Mouse (Mus musculus): ENCODE measurements at regions not wholly inside any gene's neighbourhood (a gene's known extent, or its start where the extent isn't known, plus 50 kb on each side); places are given as distances from the start of the nearest gene placed in this dataset.
"Not testable (repeated sequence)": the region's sequence is repeated elsewhere in the genome, so short reads cannot be mapped to it uniquely, and the experiment has no call there.

DNA sequence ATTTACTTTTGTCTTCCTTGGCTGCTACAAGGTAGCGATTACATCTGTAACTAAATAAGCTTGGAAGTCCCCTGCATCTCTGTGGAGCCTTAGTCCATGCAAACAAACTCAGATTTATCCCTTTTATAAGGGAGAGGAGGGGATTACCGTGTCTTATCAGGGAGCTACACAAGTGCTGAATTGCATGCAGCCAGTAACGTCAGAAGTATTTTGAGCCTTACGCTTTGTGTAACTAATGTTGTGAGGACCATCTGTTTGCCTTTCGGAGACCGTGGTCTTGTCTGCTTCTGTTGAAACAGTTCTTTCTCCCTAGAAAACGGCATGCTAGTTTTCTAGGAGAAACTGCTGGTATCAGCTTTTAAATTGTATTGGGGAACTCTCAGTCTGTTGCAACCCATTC, 58.0 kb upstream of the Dmrta1 start:
- Histone ChIP-seq H3K27ac (ENCODE audit: insufficient read depth, low read depth, low read length) (no peak overlapping the region), H3K4me3 (ENCODE audit: insufficient read depth, low read length) (no peak overlapping the region), H3K4me1 (ENCODE audit: control insufficient read depth, insufficient read depth, low read length) (no peaks in the 10 kb centered on the region)
- no peak for TF ChIP-seq POLR2A (IDR thresholded peaks at IDR 0.05; ENCODE audit: borderline replicate concordance, low read depth, low read length)
- no peak for TF ChIP-seq CTCF (IDR thresholded peaks at IDR 0.05; ENCODE audit: low read depth, low read length)

DNA sequence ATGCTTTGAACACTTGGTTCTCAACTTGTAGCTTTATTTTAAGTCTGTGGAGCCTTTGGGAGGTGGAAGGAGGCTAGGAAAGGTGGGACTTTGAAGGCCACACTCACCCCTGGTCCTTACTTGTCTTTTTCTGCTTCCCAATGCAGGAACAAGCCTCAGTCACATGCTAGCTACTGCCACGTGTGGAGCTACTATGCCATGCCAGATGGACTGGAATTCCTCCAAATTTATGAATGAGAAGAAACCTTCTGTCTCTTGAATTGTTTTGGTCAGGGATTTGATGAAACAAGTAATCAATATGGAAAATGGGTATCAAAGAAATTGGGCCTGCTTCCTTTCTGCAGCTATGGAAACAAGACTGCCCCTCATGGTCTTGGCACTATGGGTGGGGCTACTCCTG, 74.5 kb upstream of the Dmrta1 start:
- Histone ChIP-seq H3K4me1 (ENCODE audit: control insufficient read depth, insufficient read depth, low read length) (no peaks in the 10 kb centered on the region), H3K27ac (ENCODE audit: insufficient read depth, low read depth, low read length) (no peak overlapping the region), H3K4me3 (ENCODE audit: insufficient read depth, low read length) (no peak overlapping the region)
- no peak for TF ChIP-seq CTCF (IDR thresholded peaks at IDR 0.05; ENCODE audit: low read depth, low read length)
- TF ChIP-seq POLR2A (IDR thresholded peaks at IDR 0.05; ENCODE audit: borderline replicate concordance, low read depth, low read length), result no peak

DNA sequence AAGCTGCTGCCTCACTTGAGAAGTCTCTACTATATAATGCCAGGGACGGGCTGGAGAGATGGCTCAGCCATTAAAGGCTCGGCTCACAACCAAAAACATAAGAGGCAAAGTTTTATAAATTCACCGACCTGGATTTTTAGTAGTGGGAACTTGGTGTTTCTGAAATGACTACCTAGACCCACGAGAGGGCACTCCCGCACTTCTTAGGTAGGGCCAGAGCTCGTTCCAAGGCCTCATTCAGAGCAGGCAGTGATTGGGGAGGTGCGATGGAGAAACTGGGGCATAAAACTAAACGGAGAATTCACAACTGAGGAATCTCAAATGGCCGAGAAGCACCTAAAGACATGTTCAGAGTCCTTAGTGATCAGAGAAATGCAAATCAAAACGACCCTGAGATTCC, 103.7 kb upstream of the Dmrta1 start:
- H3K27ac ChIP-seq (ENCODE audit: insufficient read depth, low read depth, low read length), result no peak overlapping the region
- TF ChIP-seq CTCF (IDR thresholded peaks at IDR 0.05; ENCODE audit: low read depth, low read length) (no peak), POLR2A (IDR thresholded peaks at IDR 0.05; ENCODE audit: borderline replicate concordance, low read depth, low read length) (no peak)
- H3K4me3 ChIP-seq (ENCODE audit: insufficient read depth, low read length), result no peak overlapping the region
- no peaks in the 10 kb centered on the region for H3K4me1 ChIP-seq (ENCODE audit: control insufficient read depth, insufficient read depth, low read length)

DNA sequence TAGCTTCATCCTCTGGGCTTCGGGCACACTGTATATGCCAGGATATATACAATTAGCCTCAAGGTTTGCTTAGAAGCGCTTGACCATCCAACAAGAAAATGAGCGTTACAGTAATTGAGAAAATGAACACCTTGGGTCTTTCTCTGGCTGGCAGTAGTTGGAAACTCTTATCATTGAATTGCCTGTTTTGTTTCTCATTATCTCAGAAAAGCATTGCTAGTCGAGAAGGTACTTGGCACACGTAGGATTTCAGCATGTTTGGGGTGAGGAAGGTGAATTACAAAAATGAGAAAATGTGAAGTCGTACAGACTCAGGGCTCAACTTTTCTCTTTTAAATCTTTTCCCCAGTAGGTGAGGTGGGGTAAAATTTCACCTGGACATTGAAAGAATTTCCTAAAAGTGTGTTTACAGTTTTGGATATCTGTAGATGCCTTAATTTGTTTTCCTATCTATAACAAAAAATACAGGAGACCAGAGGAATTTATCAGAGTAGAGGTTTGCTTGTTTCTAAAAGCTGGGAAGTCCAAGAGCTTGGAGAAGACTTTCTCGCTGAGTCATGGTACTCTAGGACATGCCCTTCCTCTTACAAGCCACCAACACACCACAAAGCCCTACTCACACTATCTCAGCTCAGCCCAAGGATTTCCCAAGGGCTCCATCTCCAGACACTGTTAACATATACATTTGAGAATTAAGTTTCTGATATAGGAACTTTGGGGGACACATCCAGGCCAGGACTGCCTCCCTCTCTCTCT, 124.3 kb upstream of the Dmrta1 start:
- no peak overlapping the region for H3K4me3 ChIP-seq (ENCODE audit: insufficient read depth, low read length)
- no peak for TF ChIP-seq CTCF (IDR thresholded peaks at IDR 0.05; ENCODE audit: low read depth, low read length)
- no peak for TF ChIP-seq POLR2A (IDR thresholded peaks at IDR 0.05; ENCODE audit: borderline replicate concordance, low read depth, low read length)

DNA sequence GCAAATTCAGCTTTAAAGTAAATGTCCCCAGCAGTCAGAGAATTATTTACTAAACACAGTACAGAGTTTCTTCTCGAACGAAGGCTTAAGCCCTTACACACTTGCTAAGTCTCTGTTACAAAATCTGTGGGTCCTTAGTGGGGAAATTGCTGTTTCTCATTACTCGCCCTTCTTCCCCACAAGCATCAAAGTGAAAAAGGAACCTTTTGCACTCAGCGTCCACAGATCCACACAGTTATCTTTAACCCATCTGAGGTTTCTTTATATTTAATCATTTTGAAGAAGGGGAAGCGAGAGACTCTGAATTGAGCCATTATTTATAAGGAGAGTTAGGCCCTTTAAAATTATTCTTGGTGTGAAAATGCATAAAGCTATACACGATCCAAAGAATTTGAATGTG, 126.7 kb upstream of the Dmrta1 start:
- TF ChIP-seq POLR2A (IDR thresholded peaks at IDR 0.05; ENCODE audit: borderline replicate concordance, low read depth, low read length) (no peak), CTCF (IDR thresholded peaks at IDR 0.05; ENCODE audit: low read depth, low read length) (no peak)
- Histone ChIP-seq H3K4me1 (ENCODE audit: control insufficient read depth, insufficient read depth, low read length) (0 out of 2 replicates have a peak, but pooled peaks cover 2% of the 10 kb centered on the region), H3K4me3 (ENCODE audit: insufficient read depth, low read length) (no peak overlapping the region), H3K27ac (ENCODE audit: insufficient read depth, low read depth, low read length) (no peak overlapping the region)

More for the DNA sequence above, 124.3 kb upstream of the Dmrta1 start:
- 0 out of 2 replicates have a peak, but pooled peaks cover 2% of the 10 kb centered on the region for H3K4me1 ChIP-seq (ENCODE audit: control insufficient read depth, insufficient read depth, low read length)
- no peak overlapping the region for H3K27ac ChIP-seq (ENCODE audit: insufficient read depth, low read depth, low read length)

DNA sequence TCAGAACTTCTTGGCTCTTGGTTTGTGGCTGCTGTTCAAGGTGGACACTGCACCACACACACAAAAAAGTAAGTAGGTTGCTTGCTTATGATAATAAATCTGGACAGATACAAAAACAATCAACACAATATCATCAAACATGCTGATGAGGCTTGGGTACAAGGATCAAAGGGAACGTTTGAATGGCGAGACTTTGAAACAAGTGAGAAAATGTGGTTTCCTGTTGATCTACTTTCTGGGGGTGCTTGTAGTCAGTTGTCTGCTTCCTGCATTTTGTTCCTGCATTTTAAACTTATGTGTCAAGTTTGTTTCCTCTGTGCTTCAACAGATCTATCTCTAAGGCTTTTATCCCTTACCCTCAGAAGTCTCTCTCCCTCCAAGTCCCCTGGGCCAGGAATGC, 128.7 kb upstream of the Dmrta1 start:
- H3K27ac ChIP-seq (ENCODE audit: insufficient read depth, low read depth, low read length), result no peak overlapping the region

DNA sequence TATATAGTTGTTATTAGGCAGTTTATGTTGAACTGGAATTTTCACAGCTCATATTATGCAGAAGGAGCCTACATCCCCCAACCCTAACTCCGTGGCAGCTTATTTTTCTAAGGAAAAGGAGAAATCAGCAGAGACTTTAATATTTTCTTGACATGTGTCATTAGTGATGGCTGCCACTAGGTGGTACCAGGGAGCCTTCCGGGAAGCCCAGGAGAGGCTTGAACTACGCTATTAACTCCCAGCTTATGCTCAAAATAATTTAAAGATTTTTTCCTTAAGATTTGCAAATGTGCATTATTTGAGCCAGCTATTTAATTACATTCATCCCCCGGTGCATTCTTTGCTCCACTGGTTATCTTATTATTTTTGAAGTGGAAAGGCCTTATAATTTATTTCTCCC, 146.8 kb upstream of the Dmrta1 start:
- peak; percentile 73 for TF ChIP-seq CTCF (IDR thresholded peaks at IDR 0.05; ENCODE audit: low read depth, low read length)
- no peak for TF ChIP-seq POLR2A (IDR thresholded peaks at IDR 0.05; ENCODE audit: borderline replicate concordance, low read depth, low read length)
- Histone ChIP-seq H3K27ac (ENCODE audit: insufficient read depth, low read depth, low read length) (no peak overlapping the region), H3K4me3 (ENCODE audit: insufficient read depth, low read length) (no peak overlapping the region), H3K4me1 (ENCODE audit: control insufficient read depth, insufficient read depth, low read length) (peaks cover 21% of the 10 kb centered on the region)

More for the DNA sequence above, 128.7 kb upstream of the Dmrta1 start:
- Histone ChIP-seq H3K4me3 (ENCODE audit: insufficient read depth, low read length) (no peak overlapping the region), H3K4me1 (ENCODE audit: control insufficient read depth, insufficient read depth, low read length) (0 out of 2 replicates have a peak, but pooled peaks cover 2% of the 10 kb centered on the region)
- TF ChIP-seq POLR2A (IDR thresholded peaks at IDR 0.05; ENCODE audit: borderline replicate concordance, low read depth, low read length) (no peak), CTCF (IDR thresholded peaks at IDR 0.05; ENCODE audit: low read depth, low read length) (no peak)

DNA sequence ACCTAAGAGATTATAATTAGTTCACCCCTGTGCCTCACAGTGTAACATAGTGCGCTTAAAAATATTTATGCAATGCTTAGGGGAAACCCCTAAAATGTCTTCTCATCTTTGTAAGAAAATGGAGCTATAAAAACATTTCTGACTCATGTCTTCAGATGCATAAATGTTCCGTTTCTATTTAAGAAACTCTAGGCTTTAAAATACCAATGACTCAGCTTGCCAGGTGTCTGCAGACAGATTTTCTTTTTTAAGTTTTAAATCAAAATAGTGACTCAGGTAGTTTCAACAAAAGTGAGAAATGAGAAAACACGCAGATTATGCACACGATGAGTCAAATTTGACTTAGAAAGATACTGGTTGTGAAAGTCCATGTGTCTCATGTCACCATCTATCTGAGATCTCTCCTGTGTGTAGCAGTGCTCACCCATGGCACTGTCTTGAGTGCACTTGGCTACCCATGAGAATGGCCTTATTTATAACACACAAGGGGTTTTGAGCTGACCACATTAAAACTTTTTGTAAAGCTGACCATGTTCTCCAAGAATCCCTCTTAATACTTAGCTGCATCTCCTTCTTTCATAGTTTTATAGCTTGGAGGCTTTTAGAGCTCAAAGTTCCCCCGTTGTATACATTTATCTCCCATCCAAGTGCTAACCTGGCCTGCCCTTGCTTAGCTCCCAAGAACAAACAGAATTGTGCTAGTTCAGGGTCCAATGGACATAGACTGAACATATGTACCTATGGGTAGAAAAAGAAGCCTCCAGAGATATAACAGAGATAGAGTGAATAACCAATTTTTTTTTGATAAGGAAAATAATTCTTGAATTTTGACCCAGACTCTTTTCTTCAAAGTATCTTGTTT, 149.0 kb upstream of the Dmrta1 start:
- no peak for TF ChIP-seq CTCF (IDR thresholded peaks at IDR 0.05; ENCODE audit: low read depth, low read length)
- TF ChIP-seq POLR2A (IDR thresholded peaks at IDR 0.05; ENCODE audit: borderline replicate concordance, low read depth, low read length), result no peak
- Histone ChIP-seq H3K4me1 (ENCODE audit: control insufficient read depth, insufficient read depth, low read length) (peaks cover 24% of the 10 kb centered on the region), H3K4me3 (ENCODE audit: insufficient read depth, low read length) (no peak overlapping the region), H3K27ac (ENCODE audit: insufficient read depth, low read depth, low read length) (no peak overlapping the region)

DNA sequence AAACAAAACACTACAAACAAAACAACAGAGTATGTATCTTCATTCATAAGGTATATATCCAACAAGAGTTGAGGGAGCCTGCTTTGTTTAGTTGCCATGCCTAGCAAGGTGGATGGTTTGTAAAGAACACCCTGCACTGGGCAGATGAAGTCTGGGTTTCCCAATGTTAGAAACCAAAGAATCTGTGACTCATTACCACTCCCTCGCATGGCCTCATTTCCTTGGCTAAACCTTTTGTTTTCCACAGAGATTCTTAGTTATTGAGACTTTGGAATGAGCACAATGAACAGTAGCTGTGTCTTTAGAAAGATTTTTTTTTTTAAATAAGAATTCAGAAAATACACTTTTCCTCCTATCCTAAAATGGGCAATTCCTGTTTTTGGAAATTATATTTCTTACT, 151.3 kb upstream of the Dmrta1 start:
- Histone ChIP-seq H3K27ac (ENCODE audit: insufficient read depth, low read depth, low read length) (no peak overlapping the region), H3K4me1 (ENCODE audit: control insufficient read depth, insufficient read depth, low read length) (peaks cover 26% of the 10 kb centered on the region), H3K4me3 (ENCODE audit: insufficient read depth, low read length) (no peak overlapping the region)
- no peak for TF ChIP-seq CTCF (IDR thresholded peaks at IDR 0.05; ENCODE audit: low read depth, low read length)
- TF ChIP-seq POLR2A (IDR thresholded peaks at IDR 0.05; ENCODE audit: borderline replicate concordance, low read depth, low read length), result no peak

DNA sequence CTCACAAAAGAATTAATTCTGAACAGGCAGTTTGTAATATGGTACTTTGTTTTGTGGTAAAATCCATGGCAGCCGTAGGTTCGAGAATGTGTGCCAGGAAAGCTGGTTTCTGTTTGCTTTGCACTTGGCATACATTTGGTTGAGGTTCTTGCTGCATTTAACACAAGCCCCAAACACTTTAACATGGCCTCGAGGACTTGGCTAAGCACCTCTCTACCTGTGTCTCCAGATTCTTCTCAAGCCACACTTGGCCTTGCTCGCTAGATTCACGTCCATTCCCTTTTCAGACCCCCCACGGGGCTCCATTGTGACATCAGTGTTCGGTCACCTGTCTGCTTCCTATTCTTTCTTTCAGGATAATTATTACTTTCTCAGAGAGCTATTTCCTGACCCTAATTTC, 151.9 kb upstream of the Dmrta1 start:
- Histone ChIP-seq H3K27ac (ENCODE audit: insufficient read depth, low read depth, low read length) (no peak overlapping the region), H3K4me3 (ENCODE audit: insufficient read depth, low read length) (no peak overlapping the region), H3K4me1 (ENCODE audit: control insufficient read depth, insufficient read depth, low read length) (peaks cover 26% of the 10 kb centered on the region)
- TF ChIP-seq POLR2A (IDR thresholded peaks at IDR 0.05; ENCODE audit: borderline replicate concordance, low read depth, low read length), result no peak
- no peak for TF ChIP-seq CTCF (IDR thresholded peaks at IDR 0.05; ENCODE audit: low read depth, low read length)

DNA sequence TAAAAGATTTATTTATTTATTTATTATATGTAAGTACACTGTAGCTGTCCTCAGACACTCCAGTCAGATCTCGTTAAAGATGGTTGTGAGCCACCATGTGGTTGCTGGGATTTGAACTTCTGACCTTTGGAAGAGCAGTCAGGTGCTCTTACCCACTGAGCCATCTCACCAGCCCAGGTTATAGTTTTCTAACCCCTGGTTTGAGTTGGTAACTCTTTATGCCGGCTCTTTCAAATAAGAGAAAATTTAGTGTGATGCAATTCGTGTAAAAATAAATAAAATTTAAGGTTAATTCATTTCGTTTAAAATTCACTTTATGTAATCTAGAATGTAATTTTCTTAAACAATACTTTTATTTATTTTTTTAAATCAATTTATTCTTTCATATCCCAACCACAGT, 153.7 kb upstream of the Dmrta1 start:
- H3K27ac ChIP-seq (ENCODE audit: insufficient read depth, low read depth, low read length); H3K4me3 ChIP-seq (ENCODE audit: insufficient read depth, low read length): not testable (repeated sequence)
- H3K4me1 ChIP-seq (ENCODE audit: control insufficient read depth, insufficient read depth, low read length), result peaks cover 22% of the 10 kb centered on the region
